Mouse (Mus musculus) ES-E14 (cell line): Measurements from ENCODE around the gene Ruvbl1.

Experiments
- CHD2 ChIP-seq: IDR thresholded peaks from 2 replicates; pipeline ENCODE4 v1.6.1; 2014; ENCODE audit warnings: mild to moderate bottlenecking, low read depth, low read length, inconsistent platforms
- HCFC1 ChIP-seq: IDR thresholded peaks from 2 replicates; pipeline ENCODE4 v1.6.1; 2012; ENCODE audit warnings: low read length, inconsistent platforms, borderline replicate concordance; ENCODE audit not compliant: insufficient read depth
- MAFK ChIP-seq: IDR thresholded peaks from 2 replicates; pipeline ENCODE4 v1.6.1; 2014; ENCODE audit warnings: mild to moderate bottlenecking, low read depth, low read length, inconsistent platforms; ENCODE audit not compliant: insufficient read depth
- ZC3H11A ChIP-seq: IDR thresholded peaks from 2 replicates; pipeline ENCODE4 v1.6.1; 2012; ENCODE audit warnings: low read depth, mild to moderate bottlenecking, inconsistent platforms, low read length, borderline replicate concordance
- ZNF384 ChIP-seq: IDR thresholded peaks from 2 replicates; pipeline ENCODE4 v1.6.1; 2012; ENCODE audit warnings: low read depth, low read length, inconsistent platforms

GRCm38 (mm10) chr6:88483913-88484312 lies 18.7 kb downstream of the Ruvbl1 start:
- TF ChIP-seq MAFK (no peak), ZC3H11A (no peak), HCFC1 (no peak), ZNF384 (no peak), CHD2 (no peak)
